Mouse (Mus musculus) C3H10T1/2 (cell line): ENCODE data around the gene Arl4a. TPM values are rescaled to one million over a fixed set of nuclear protein-coding genes. Genes with fewer than 3 reads are reported as not detected.

Source experiments
- polyA plus RNA-seq, 2 experiments: library from polyadenylated mRNA; unstranded; fragments of >200 nt; fragmentation: generic; extraction: Trizol; gene quantifications; one replicate each; pipeline ENCODE4 v1.2.1; 2012; ENCODE audit warnings: missing spikeins in 2 of 2

Gene Arl4a
- polyA plus RNA-seq: 10 to 100 TPM in 1 of 2 experiments, 1 to 10 TPM in 1; 2.9 to 11.1 TPM

DNA sequence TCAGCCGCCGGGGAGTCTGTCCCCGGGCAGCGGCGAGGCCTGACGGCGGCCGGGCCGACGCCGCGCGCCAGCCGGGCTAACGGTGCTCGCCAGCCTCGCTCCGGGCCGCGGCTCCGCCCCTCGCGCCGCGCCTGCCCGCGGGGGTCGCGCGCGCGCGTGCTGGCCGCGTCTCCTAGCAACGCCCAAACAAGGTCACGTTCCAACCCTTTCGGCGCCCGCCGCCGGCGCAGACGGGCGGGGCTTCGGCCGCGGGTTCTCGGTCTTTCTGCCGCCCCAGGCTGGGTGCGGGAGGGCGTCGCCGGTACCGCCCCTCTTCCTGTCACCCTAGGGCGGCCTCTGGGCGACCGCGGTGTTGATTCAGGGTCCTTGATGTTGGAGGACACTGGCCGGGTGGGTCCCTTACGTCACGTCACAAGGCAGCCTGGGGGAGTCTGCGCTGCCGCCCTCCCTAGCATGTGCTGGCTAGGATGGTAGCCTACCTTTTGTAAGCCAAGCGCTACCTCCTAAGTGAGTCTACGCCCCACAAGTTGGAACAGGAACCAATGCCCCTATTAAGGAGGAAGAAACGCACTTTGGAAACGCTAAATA lies at the start of gene Arl4a:
Gene Arl4a (minus strand): TSS at position 150 of the 588 bp plus-strand sequence.

Other genes with a start within 250 kb of the Arl4a start
- under 1 TPM in 1 of 2 experiments, not detected in 1; 0.01 TPM for gene Scin, start 96.2 kb upstream of the Arl4a start, polyA plus RNA-seq
- under 1 TPM in 1 of 2 experiments, not detected in 1; 0.04 TPM for gene Lsmem1, start 161.5 kb upstream of the Arl4a start, polyA plus RNA-seq
- gene Ifrd1, start 210.5 kb upstream of the Arl4a start, polyA plus RNA-seq: 10 to 100 TPM in 1 of 2 experiments, 1 to 10 TPM in 1; 8.4 to 20.1 TPM